Mouse (Mus musculus) ZHBTc4 (cell line): Measurements from ENCODE around the gene Myo1f.
A peak's percentile ranks its signal among the peaks of the same experiment; 100 is the strongest.
"Not testable (repeated sequence)": the region's sequence is repeated elsewhere in the genome, so short reads cannot be mapped to it uniquely, and the experiment has no call there.

ENCODE experiments used
- DNase-seq: peaks from one replicate; pipeline ENCODE4 v3.0.0-alpha.2; 2011; ENCODE audit warnings: low read depth, low spot score

The Myo1f gene

DNA sequence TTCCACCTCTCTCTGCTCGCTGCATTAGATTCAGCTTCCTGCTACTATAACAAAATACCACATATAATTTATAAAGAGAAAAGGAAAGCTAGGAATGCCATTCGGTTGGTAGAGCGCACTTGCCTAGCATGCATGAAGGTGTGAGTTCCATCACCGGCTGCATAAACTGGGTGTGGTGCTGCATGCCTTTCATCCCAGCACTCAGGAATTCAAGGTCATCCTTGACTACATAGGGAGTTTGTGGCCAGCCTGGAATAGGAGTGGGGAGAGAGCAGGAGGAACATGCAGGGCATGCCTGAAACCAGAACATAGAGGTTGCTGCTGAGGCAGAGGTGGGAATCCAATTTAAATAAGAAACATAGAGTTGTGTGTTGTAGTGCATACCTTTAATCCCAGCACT, 28.6 kb downstream of the Myo1f start:
- DNase-seq: peak; percentile 86

DNA sequence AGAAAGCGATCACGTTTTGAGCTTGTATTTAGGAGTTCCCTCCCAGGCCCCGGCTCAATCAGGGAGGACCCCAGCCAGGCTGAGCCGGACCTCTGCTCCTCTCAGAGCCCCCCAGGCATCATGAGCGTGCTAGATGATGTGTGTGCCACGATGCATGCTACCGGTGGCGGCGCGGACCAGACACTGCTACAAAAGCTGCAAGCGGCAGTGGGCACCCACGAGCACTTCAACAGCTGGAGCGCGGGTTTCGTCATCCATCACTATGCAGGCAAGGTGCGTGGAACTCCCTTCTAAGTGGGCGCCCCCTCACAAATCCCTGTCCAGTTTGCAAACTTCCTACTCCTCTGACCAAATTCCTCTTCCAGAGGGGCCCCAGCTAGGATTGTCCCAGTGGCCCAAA, 30.5 kb downstream of the Myo1f start:
- peak; percentile 56 for DNase-seq

DNA sequence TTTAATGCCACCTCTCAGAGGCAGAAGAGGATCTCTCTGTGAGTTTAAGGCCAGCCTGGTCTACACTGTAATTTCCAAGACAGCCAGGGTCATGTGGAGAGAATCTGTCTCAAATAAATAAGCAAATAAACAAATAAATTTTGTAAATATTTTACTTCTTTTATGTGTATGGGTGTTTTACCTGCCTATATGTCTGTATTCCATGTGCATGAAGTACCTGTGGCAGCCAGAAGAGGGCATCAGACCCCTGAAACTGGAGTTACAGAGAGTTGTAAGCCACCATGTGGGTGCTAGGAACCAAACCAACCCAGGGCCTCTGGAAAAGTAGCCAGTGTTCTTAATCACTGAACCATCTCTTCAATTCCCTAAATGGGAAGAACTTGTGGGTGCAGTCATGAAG, 41.8 kb downstream of the Myo1f start:
- DNase-seq: peak; percentile 68

DNA sequence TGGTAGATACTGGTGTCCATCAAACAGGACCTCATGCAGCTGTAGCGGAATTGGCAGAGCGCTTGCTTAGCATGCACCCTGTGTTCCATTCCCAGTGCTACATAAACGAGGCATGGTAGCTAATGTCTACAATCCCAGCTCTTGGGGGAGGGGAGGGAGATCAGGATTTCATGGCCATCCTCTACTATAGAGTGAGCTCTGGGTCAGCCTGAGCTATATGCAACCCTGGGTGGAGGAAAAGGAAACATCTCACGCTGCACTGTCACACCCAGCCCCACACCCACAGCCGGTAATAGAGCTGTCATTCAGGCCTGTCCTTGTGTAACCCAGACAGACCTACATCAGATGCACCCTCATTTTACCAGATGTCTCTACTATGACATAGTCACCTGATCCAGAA, 43.0 kb downstream of the Myo1f start:
- DNase-seq: peak; percentile 30

DNA sequence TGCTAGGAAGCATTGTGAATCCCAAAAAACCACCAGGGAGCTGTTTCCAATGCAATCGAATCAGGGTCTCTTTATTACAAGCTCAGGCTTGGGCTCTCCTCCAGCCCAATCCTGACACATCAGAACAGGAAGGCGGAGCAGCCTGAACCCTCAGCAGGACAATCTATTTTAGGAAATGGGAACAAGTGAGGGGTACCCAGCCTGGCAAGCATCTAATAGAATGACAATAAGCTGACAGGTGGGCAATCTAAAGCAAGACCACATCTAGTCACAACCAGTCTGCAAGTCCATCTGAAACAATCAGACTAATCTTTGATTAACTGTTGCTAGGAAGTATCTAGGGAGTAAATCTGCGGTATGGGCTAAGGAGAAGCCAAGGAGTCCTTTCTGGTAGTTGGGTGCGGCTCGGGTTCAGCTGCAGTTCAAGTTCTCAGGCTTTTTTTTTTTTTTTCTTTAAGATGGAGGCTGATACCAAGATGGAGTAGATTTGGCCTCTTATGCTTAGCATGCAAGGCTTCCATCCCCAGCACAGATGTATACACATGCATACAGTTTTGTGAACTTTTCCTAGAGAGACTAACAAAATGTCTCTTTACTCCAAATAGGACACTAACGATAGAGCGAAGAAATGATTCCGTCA, 44.4 kb downstream of the Myo1f start:
- peak; percentile 96 for DNase-seq

DNA sequence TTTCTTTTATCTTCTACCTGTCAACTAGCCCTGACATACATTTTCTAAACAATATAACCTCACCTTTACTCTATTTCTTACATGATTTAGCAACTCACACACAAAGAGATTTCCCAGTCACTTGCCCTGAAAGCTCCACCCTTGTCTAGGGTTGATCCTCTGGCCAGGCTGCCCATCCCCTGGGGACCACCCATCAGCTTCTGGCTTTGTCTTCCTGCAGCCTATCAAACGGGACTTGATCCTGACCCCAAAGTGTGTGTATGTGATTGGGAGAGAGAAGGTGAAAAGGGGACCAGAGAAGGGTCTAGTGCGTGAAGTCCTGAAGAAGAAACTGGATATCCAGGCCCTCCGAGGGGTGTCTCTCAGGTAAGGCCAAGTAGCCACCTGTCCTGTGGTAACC, 45.3 kb downstream of the Myo1f start:
- peak; percentile 39 for DNase-seq

DNA sequence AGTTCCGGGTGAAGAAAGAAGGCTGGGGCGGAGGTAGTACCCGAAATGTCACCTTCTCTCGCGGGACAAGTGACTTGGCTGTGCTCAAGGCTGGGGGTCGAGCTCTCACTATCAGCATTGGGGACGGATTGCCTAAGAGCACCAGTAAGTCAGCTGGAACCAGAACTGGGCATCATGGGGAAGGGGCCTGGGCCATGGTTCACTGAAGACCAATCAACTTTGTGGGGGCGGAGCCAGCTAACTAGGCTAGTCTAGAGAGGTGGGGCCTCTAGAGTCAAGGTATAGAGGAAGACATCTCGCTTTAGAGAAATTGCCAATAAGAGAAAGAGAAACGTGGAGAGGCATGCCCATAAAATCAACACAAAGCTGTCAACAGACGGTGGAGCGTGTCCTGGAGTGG, 46.4 kb downstream of the Myo1f start:
- peak; percentile 87 for DNase-seq

DNA sequence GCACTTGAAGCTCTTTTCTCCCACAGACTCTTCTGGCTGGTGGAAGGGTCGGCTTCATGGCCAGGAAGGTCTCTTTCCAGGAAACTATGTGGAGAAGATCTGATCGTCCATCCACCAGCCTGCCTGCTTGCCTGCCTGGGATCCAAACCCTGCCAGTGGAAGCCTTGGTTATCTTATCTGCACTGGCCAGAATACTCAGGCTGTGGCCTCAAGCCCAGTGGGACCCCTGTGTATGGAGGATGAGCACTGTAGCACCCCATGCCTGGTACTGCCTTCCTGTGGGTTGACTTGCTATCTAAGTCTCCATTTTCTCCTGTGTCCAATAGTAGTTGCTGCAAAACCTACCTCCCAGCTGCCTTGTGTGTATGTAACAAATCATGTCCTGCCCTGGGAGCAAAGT, 51.8 kb downstream of the Myo1f start:
- DNase-seq: no peak

DNA sequence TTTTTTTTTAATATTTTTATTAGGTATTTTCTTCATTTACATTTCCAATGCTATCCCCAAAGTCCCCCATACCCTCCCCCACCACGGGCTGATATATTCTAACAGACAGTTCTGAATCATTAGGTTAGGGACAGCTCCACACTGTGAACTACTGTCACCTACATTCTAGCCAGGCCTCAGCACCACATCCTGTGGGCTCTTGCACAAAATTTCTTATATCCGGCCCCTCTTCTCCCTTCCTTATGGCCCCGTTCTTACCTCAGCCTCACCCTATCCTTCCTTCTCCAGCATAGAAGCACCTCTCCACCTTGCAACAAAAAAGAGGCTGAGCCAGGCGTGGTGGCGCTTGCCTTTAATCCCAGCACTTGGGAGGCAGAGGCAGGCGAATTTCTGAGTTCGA, 55.0 kb downstream of the Myo1f start:
- DNase-seq: no peak

DNA sequence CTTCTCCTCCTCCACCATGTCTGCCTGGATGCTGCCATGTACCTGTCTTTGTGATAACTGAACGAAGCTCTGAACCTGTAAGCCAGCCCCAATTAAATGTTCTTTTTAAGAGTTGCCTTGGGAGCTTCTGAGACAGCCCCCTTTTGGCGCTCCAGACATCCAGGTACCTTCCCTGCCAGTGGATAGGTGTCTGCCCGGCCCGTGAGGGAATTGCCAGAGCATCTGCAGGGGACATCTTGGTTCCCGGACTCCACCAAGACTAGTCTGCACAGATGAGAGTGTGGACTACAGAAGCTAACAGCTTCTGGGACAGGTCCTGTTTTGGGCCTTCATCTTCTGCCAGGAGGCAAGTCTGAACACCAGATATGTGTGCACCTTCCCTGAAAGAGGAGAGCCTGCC, 58.2 kb downstream of the Myo1f start:
- DNase-seq: not testable (repeated sequence)

DNA sequence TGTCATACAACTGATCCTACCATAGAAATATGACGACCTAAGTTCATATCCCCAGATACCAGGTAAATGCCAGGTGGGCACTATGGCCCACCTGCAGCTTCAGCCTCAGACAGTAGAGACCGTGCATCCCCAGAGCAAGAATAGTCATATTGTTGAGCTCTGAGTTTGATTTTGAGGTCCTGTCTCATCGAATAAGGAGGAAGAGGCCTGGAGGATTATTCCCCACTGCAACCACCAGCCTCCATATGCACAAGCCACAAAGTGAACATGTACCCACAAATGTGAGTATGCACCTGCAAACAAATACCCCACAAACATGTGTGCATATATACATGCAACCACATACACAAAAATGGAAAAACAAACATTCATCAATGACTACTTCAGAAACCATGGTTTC, 71.8 kb downstream of the Myo1f start:
- no peak for DNase-seq

DNA sequence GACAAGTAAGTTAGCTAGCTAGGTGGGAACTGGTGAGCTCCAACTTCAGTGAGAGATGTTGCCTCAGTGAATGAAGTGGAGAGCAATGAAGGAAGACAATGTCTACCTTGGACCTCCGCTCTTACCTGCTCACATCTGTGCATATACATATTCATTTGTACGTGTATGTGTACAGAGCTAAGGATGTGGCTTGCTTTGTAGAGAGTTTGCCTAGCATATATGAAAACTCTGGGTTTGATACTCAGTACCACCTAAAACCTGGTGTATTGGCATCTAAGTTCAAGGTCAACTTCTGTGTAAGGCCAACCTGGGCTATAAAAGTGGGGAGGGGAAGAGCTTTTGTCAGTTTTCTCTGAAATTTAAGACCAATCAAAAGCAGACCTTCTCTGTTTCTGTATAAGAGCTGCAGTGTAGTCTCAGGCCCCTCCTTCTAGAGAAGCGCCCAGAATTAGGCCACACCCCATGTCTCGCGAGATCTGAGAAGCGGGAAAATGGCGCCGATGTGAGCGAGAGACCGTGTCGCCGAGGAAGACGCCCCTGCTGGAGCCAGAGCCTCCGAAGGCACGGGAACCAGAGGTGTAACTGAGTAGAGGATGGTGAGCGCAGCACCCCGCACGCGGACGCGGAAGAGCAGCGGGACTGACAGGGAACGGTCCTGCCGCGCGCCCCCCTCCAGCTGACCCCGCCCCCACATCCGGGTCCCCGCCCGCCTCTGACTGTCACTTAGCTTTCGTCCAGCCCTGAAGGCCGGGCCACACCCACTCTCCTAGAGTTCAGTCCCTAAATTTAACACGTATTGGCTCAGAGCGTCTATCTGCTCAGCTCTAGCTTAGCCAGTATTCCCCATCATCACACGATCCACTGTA, 73.3 kb downstream of the Myo1f start, which contains the start of gene Zfp414:
Zfp414 (plus strand) TSS at position 470 of the 866 bp plus-strand sequence.
- peak; percentile 96 for DNase-seq

DNA sequence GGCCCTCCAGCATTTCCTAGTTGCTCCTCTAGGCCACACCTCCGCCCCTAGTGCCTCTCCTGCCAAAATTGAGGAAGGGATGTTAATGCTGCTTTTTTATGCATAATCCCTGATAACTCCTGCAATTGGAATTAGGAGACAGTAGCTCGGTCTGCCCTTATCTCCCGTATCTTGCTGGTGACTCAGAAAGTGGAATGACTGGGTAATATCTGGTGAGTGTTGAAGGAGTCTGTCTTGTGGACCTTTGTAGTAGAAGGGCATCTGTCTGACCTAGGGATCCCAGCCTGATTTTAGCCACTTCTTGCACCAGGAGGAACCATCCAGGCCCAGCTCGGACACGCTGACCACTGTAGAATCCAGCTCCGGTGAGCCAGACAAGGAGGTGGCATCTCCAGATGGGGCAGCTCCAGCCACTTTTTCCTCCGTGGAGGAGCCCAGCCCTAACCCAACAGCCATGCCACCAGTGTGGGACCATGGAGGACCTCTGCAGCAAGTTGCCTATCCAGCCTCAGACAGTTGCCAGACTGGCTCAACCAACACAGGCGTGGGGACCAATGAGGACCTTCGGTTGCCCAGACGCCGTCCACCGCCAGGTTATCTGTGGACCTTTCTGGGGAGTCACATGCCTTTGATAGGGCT, 74.1 kb downstream of the Myo1f start:
- no peak for DNase-seq

DNA sequence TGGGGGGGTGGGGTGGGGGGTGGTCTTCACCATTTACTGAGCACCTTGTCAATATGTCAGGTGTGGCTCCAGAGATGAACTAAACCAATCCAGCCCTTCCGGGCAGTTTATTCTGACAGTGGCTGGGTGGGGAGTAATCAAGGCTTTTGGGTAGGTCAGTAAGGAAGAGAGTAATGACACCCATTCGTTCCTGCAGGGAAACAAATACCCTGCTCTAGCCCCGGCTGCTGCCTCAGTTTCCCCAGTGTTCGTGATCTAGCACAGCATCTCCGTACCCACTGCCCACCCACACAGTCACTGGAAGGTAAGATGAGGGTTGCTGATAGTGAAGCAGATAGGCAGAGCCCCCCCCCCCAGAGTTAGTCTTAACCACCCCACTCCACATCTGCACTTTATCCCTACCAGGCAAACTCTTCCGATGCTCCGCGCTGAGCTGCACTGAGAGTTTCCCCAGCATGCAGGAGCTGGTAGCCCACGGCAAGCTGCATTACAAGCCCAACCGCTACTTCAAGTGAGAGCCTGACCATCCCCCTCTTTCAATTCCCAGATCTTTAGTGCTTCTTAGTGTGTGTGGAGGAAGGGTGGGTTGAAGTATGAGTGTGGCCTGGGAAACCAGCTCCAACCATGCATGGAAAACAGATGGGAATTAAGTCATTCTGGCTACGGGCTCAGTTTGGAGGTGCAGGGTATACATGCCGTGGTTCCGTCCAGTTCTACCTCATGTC, 74.8 kb downstream of the Myo1f start:
- peak; percentile 43 for DNase-seq

DNA sequence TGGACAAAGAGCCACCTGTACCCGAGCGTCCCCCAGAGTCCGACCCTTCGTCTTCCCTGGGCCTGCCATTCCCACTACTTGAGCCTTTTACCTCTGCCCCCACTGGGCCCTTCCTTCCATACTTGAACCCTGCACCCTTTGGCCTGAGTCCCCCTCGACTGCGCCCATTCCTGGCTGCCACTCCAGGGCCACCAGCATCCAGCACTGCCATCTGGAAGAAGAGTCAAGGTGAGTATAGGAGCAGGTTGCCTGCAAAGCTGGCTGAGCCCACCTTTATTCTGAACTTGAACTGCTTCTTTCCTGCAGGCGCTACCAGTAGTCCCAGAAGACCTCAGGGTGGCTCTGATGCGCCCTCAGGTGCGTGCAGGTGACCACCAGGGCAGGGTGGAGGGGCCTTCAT, 75.7 kb downstream of the Myo1f start:
- DNase-seq: no peak

DNA sequence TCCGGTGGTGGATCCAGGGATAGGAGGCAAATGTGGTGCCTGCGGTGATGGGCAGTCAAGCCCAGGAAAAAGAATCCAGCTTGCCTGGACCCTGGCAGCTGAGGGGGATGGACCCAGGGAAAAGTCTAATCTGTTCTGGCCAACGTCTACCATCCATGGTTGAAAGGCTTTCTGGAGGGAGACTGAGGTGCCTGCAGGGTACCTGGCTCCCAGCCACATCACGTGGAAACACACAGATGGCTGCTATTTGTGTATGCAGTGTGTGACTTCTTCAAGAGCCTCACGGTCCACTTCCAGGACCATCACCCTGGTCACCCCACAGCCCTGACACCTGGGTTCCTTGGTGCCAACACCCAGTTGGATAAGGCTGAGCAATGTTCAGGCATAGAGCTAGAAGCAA, 76.3 kb downstream of the Myo1f start:
- DNase-seq: no peak

DNA sequence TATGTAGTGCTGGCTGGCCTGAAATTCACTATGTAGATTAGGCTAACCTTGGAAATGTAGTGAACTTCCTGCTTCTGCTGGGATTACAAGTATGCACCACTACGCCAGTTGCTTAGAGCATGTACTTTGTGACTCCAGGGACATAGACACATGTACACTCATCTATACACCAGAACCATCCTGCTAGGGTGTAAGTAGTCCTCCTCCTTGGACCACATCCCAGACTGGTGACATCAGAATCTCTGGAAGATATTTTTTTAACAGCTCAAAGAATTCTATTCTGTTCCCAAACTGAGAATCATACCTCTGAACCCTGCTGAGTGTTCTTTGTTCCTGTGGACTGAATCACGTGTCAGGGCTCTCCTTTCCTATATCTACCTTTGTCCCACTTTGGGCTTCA, 81.5 kb downstream of the Myo1f start:
- DNase-seq: no peak

DNA sequence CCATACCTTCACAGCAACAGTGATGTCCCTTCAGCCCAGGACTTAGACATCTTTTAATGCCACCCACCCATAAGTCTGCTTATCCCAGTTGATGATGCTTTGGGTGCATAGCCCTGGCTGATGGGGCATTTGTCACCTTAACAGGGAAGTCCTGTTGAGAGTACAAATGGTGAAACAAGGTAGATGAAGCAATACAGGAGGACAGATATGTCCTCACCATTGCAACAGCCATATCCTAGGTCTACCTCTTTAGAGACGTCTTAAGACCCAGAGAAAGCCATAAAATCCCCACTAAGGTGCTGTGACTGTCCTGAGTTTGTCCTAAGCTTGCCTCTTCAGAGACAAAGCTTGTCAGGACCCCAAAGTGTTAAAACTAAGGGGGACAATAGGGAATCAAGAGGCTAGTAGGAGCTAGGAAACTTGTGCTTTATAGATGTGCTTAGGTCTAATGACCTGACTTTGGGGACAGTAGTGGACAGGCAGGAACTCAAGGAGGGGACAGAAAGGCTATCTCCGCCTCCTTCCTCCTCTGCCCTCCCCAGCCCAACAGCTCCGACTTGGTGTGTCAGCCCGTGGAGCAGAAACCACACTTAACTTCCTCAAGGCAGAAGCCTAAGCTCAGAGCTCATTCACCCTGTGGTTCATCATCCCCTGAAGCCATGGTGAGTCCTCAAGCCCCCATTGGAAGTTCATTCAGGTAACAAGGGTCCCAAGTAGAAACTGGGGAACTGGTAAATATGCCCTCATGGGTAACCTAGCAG, 82.2 kb downstream of the Myo1f start, which contains the start of gene Pram1:
Pram1 (plus strand) TSS at position 541 of the 761 bp plus-strand sequence.
- no peak for DNase-seq

DNA sequence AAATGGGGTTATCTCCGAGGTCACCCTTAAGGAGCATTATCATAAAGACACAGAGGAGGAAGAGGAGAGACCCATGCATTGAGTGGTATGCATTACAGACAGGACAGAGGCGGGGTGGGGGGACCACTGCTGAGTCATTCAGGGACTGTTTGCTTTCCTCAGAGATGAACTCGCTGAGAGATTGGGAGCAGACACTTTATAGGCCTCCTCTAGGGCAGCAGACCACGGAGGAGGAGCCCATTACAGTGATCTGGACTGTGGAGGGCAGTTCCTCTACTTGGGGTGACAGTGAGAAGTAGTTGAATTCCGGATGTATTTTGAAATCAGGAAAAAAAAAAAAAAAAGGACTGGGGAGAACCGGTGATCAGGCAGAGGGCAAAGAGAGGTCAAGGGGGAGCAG, 84.2 kb downstream of the Myo1f start:
- peak; percentile 24 for DNase-seq

DNA sequence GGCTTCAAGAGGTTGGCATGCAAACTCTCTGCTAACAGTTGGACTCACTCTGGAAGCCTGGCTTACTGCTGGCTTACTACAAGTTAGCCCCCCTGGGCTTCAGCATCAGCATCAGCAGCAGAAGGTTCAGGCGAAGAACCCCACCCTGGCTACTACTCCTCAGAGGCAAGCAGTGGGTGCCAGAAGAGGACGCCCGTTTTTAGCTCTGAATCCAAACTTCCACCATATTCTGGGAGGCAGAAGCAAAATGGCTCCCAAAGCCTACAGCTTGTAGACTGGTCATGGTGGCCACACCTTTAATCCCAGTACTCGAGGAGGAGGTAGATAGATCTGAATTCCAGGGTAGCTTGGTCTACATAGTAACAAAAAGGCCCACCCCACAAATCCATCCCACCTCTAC, 88.6 kb downstream of the Myo1f start:
- DNase-seq: no peak

DNA sequence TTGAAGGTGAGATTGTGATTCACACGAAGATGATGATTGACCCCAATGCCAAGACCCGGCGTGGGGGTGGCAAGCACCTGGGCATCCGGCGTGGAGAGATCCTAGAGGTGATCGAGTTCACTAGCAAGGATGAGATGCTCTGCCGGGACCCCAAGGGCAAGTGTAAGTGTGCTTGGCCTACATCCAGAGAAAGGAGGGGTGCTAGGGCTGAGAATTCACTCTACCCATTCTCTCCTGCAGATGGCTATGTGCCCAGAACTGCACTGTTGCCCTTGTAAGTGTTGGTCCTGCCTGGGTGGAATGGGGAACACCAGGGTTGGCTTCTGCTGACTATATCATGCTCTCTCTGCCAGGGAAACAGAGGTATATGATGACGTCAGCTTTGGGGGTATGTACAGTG, 89.6 kb downstream of the Myo1f start:
- DNase-seq: no peak
